Mouse (Mus musculus) lung, adult 2 months (tissue): ENCODE measurements at regions not wholly inside any gene's neighbourhood (a gene's known extent, or its start where the extent isn't known, plus 50 kb on each side); places are given as distances from the start of the nearest gene placed in this dataset.

Experiments
- DNase-seq: peaks from one replicate; pipeline ENCODE4 v3.0.0; 2022
- H3K4me1 ChIP-seq: fragments of 200-500 bp; 2 replicates; pipeline ENCODE4 v1.6.1; 2011; ENCODE audit warnings: low read length; ENCODE audit not compliant: control insufficient read depth, insufficient read depth
- H3K4me3 ChIP-seq: fragments of 200-500 bp; replicated peaks from 2 replicates; pipeline ENCODE3; 2011; ENCODE audit warnings: low read depth, mild to moderate bottlenecking, control low read depth, low read length; ENCODE audit errors: extremely low read depth
- CTCF ChIP-seq: fragments of 200-500 bp; IDR thresholded peaks from 2 replicates; pipeline ENCODE4 v1.5.1; 2011; ENCODE audit warnings: mild to moderate bottlenecking, low read length, control low read depth; ENCODE audit not compliant: insufficient read depth
- POLR2A ChIP-seq: fragments of 200-500 bp; IDR thresholded peaks from 2 replicates; pipeline ENCODE4 v1.6.1; 2011; ENCODE audit warnings: low read depth, mild to moderate bottlenecking, control low read depth, low read length, borderline replicate concordance; ENCODE audit errors: extremely low read depth
- WGBS: fragments of 180-500 bp; shearing (Covaris S2); methylation state at CpG from one replicate; pipeline ENCODE4 v1.1.7; 2018; 5-methylcytosine and 5-hydroxymethylcytosine counted together

DNA sequence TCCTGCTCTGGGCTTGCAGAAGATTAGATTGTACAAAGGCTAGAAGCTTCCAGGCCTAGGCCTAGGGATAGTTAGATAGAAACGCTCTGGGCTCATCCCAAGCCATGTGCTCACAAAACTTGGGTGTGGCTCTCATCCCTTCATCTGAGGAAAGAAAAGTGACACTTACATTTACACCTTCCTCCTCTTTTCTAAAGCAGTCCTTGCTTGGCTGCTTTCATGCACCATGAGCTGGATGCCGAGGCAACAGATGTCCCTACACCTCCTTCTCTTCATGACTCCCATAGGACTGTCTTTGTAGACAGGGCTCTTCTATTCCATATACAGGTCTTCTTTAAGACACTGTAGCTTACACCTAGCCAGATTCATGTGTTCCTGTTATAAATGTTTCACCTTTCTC lies 238.3 kb downstream of the Spry2 start:
- DNase-seq: no peak
- no peak overlapping the region for H3K4me3 ChIP-seq
- WGBS: 89% methylated on average over 2 of the region's 2 CpGs
- H3K4me1 ChIP-seq: no peaks in the 10 kb centered on the region
- no peak for TF ChIP-seq POLR2A
- no peak for TF ChIP-seq CTCF

GRCm38 (mm10) chr14:105647166-105647565 lies 249.5 kb downstream of the Spry2 start:
- H3K4me3 ChIP-seq: no peak overlapping the region
- WGBS: 72% methylated on average over 3 of the region's 3 CpGs
- no peak for DNase-seq
- TF ChIP-seq POLR2A: no peak
- TF ChIP-seq CTCF: no peak
- H3K4me1 ChIP-seq: no peaks in the 10 kb centered on the region

- no peak for TF ChIP-seq POLR2A
- TF ChIP-seq CTCF: no peak
- WGBS: 89% methylated on average over 2 of the region's 2 CpGs
- Histone ChIP-seq H3K4me1 (no peaks in the 10 kb centered on the region), H3K4me3 (no peak overlapping the region)
- no peak for DNase-seq
These were observed 252.2 kb downstream of the Spry2 start for GRCm38 (mm10) chr14:105644428-105644827.

- TF ChIP-seq POLR2A (no peak), CTCF (no peak)
- Histone ChIP-seq H3K4me3 (no peak overlapping the region), H3K4me1 (no peaks in the 10 kb centered on the region)
- WGBS: 85% methylated on average over 7 of the region's 7 CpGs
- DNase-seq: no peak
These were observed 253.2 kb downstream of the Spry2 start for GRCm38 (mm10) chr14:105643285-105643957.

DNA sequence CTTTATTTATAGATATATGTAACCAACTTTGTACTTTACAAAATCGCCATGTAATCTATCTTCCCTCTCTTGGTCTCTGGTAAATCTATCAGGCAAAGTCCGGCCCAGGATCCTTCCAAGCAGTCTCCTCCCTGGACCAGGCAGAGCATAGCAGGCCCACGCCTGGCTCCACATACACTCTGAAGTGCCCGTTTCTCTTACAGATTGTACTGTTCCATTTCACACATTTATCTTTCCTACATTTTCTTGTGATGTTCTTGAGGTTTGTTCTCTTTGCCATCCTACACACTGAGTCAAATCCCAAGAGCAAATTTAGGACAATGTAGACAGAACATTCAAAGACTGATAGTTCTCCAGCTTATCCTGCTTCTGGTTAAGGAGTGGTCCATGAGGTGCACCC lies 264.3 kb downstream of the Spry2 start:
- TF ChIP-seq CTCF (no peak), POLR2A (no peak)
- 93% methylated on average over 4 of the region's 4 CpGs for WGBS
- H3K4me3 ChIP-seq: no peak overlapping the region
- no peak for DNase-seq
- no peaks in the 10 kb centered on the region for H3K4me1 ChIP-seq

DNA sequence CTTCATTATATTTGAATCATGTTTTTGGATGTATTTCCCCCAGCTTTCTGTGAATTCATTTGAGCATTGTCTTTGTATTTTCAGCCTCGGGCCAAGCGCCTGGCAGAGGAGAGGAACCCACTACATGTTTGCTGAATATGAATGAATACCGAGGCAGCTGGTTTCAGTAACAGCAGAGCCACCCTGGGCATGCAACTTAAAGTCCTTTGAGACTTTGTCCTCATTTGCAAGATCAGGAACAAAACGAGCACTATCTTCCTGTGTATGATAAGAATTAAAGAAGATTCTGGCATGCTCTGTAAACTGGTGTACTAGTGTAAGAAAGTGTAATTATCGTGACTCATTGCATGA lies 265.0 kb downstream of the Spry2 start:
- 82% methylated on average over 5 of the region's 5 CpGs for WGBS
- no peak for DNase-seq
- no peak for TF ChIP-seq POLR2A
- TF ChIP-seq CTCF: no peak
- H3K4me1 ChIP-seq: no peaks in the 10 kb centered on the region
- H3K4me3 ChIP-seq: no peak overlapping the region

DNA sequence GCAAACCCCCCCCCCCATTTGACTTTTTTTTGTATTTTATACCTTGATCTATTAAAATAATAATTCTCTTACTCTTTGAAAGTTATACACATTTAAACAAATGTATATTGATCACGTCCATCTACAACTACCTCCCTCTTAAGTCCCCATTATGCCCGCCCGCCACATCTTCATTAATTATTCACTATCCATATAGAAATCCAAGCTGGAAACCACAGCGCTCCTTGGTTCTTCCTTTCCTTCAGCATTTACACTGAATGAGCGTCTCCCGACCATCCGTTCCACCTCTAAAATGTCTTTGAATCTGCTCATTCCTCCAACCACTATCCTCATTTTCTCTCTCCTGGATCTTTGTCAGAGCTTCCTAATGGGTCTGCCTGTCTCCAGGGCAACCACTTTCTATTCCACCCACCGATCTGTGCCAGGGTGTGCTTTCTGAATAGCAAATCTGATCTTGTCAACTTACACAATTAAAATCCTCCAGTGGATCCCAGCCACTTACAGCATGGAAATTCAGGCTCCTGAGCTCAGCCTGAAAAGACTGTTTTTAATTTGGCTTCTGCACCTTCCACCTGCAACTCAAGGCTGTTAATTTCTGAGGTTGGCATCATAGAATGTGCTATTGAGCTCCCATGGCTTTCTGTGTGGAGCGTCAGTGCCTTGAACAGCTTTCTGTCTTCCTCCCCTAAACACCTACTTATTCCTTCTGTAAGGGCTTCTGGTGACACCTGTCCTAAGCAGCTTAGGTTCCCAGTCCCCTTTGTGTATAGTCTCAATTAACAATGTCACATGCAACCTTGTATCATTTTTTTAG lies 265.5 kb downstream of the Spry2 start:
- H3K4me1 ChIP-seq: no peaks in the 10 kb centered on the region
- 94% methylated on average over 9 of the region's 9 CpGs for WGBS
- no peak for TF ChIP-seq POLR2A
- no peak for TF ChIP-seq CTCF
- no peak for DNase-seq
- no peak overlapping the region for H3K4me3 ChIP-seq

- WGBS: 86% methylated on average over 5 of the region's 5 CpGs
- no peaks in the 10 kb centered on the region for H3K4me1 ChIP-seq
- no peak for DNase-seq
- TF ChIP-seq CTCF: no peak
- TF ChIP-seq POLR2A: no peak
- no peak overlapping the region for H3K4me3 ChIP-seq
These were observed 266.2 kb downstream of the Spry2 start for GRCm38 (mm10) chr14:105630444-105630843.

DNA sequence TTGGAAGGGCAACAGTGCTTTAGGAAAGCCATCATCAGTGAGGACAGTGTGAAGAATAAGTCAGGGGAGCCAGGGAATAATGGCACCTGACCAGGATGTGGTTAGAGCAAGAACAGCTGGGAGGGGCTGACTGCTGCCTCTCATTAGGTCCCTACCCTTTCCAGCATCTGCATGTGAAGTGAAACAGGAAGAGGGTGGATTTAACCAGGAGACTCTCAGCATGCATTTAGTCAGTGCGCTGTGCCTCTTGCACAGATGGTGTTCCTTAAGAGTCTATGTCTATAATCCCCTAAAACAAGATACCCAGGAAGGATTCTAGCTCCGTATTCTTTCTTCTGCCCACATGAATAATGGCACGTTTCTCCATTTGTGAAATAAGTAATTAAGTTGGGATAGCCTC lies 267.9 kb downstream of the Spry2 start:
- WGBS: 82% methylated on average over 3 of the region's 3 CpGs
- H3K4me1 ChIP-seq: no peaks in the 10 kb centered on the region
- TF ChIP-seq CTCF (no peak), POLR2A (no peak)
- no peak for DNase-seq
- H3K4me3 ChIP-seq: no peak overlapping the region

DNA sequence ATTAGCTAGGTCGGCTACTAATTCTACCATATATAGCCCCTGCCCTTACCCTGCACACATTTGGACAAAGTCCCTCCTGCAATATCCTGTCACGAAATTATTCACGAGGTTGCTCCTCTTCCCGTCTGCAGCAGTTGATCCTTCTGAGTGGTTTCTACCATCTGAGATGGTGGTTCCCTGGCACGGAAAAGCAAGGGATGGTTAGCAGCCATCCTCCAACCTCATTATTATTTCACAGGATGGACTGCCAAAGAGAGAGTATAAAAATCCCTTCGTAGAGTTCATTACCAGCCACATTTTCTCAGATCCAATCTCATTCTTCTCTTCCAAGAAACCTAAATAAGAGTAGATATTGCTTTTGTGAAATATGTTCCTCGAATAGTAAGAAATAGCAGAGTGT lies 272.2 kb downstream of the Spry2 start:
- no peak overlapping the region for H3K4me3 ChIP-seq
- H3K4me1 ChIP-seq: no peaks in the 10 kb centered on the region
- 81% methylated on average over 7 of the region's 7 CpGs for WGBS
- TF ChIP-seq CTCF: no peak
- no peak for TF ChIP-seq POLR2A
- no peak for DNase-seq
